Mouse (Mus musculus) embryonic facial prominence, embryonic 15.5 days (tissue): ENCODE data around the gene Tnfrsf25. TPM values are rescaled to one million over a fixed set of nuclear protein-coding genes. Genes with fewer than 3 reads are reported as not detected.

Experiments
- ATAC-seq: fragments of 200-750 bp; cut with Nextera tagmentation; 2 replicates; pipeline ENCODE4 v1.8.0; 2017; ENCODE audit warnings: low read depth, moderate TSS enrichment; ENCODE audit not compliant: insufficient number of reproducible peaks, low FRiP score, low TSS enrichment
- H3K27ac ChIP-seq: fragments of 300-500 bp; sonication (generic); replicated peaks from 2 replicates; pipeline ENCODE4 v1.5.1; 2015; ENCODE audit warnings: mild to moderate bottlenecking, inconsistent platforms
- H3K27me3 ChIP-seq: fragments of 300-500 bp; sonication (generic); 2 replicates; pipeline ENCODE4 v1.6.1; 2015; ENCODE audit warnings: inconsistent platforms
- H3K36me3 ChIP-seq: fragments of 300-500 bp; sonication (generic); 2 replicates; pipeline ENCODE4 v1.6.1; 2015; ENCODE audit warnings: mild to moderate bottlenecking, inconsistent platforms
- H3K4me1 ChIP-seq: fragments of 300-500 bp; sonication (generic); 2 replicates; pipeline ENCODE4 v1.6.1; 2015; ENCODE audit warnings: inconsistent platforms
- H3K4me2 ChIP-seq: fragments of 300-500 bp; sonication (generic); replicated peaks from 2 replicates; pipeline ENCODE4 v1.6.1; 2015; ENCODE audit warnings: mild to moderate bottlenecking, inconsistent platforms
- H3K4me3 ChIP-seq: fragments of 300-500 bp; sonication (generic); replicated peaks from 2 replicates; pipeline ENCODE4 v1.5.1; 2015; ENCODE audit warnings: mild to moderate bottlenecking, inconsistent platforms
- H3K9ac ChIP-seq: fragments of 300-500 bp; sonication (generic); 2 replicates; pipeline ENCODE4 v1.6.1; 2015; ENCODE audit warnings: inconsistent platforms
- H3K9me3 ChIP-seq: fragments of 300-500 bp; sonication (generic); replicated peaks from 2 replicates; pipeline ENCODE4 v1.6.1; 2016; ENCODE audit warnings: inconsistent platforms
- WGBS: fragments of 180-500 bp; shearing (Covaris S2); methylation state at CpG from one replicate; pipeline ENCODE4 v1.1.7; 2015; 5-methylcytosine and 5-hydroxymethylcytosine counted together
- polyA plus RNA-seq: library from polyadenylated mRNA; unstranded; fragments of >200 nt; fragmentation: Nextera tagmentation; extraction: Ambion mirVana; gene quantifications from 2 replicates; pipeline ENCODE4 v1.2.1, GENCODE M21; 2015

Tnfrsf25 gene
- polyA plus RNA-seq, 1 experiment from 2014 or later, result 1.5 TPM

- Histone ChIP-seq H3K36me3 (no peaks in the 10 kb centered on the region), H3K27me3 (peaks cover 98% of the 10 kb centered on the region), H3K9ac (no peak overlapping the region), H3K9me3 (no peaks in the 10 kb centered on the region), H3K4me3 (no peak overlapping the region), H3K27ac (no peak overlapping the region), H3K4me1 (peaks cover 37% of the 10 kb centered on the region), H3K4me2 (no peak overlapping the region)
- 25% methylated on average over 13 of the region's 13 CpGs for WGBS
- ATAC-seq, result no peak
Measured at GRCm38 (mm10) chr4:152124361-152124961, 8.7 kb downstream of the Tnfrsf25 start.

- Histone ChIP-seq H3K4me3 (peak overlapping the region; percentile 25), H3K4me1 (peaks cover 30% of the 10 kb centered on the region), H3K36me3 (no peaks in the 10 kb centered on the region), H3K27me3 (peaks cover 98% of the 10 kb centered on the region), H3K4me2 (peak overlapping the region; percentile 39), H3K9me3 (no peaks in the 10 kb centered on the region), H3K9ac (no peak overlapping the region), H3K27ac (no peak overlapping the region)
- no peak for ATAC-seq
- WGBS, result 11% methylated on average over 56 of the region's 56 CpGs
Measured at GRCm38 (mm10) chr4:152125161-152126025, 9.7 kb downstream of the Tnfrsf25 start.

- Histone ChIP-seq H3K9ac (no peak overlapping the region), H3K27me3 (peaks cover 98% of the 10 kb centered on the region), H3K9me3 (no peaks in the 10 kb centered on the region), H3K4me2 (peak overlapping the region; percentile 39), H3K4me3 (peak overlapping the region; percentile 25), H3K27ac (no peak overlapping the region), H3K4me1 (peaks cover 30% of the 10 kb centered on the region), H3K36me3 (no peaks in the 10 kb centered on the region)
- 10% methylated on average over 65 of the region's 65 CpGs for WGBS
- no peak for ATAC-seq
Measured at GRCm38 (mm10) chr4:152126026-152126920, 10.5 kb downstream of the Tnfrsf25 start.

GRCm38 (mm10) chr4:152127884-152128283 is 12.2 kb downstream of the Tnfrsf25 start:
- H3K27ac ChIP-seq, result no peak overlapping the region
- 77% methylated on average over 11 of the region's 11 CpGs for WGBS
- peaks cover 44% of the 10 kb centered on the region for H3K4me1 ChIP-seq
- no peaks in the 10 kb centered on the region for H3K9me3 ChIP-seq
- peaks cover 98% of the 10 kb centered on the region for H3K27me3 ChIP-seq
- H3K4me2 ChIP-seq, result no peak overlapping the region
- H3K4me3 ChIP-seq, result no peak overlapping the region
- no peak for ATAC-seq
- H3K36me3 ChIP-seq, result no peaks in the 10 kb centered on the region
- H3K9ac ChIP-seq, result no peak overlapping the region

- no peak overlapping the region for H3K4me3 ChIP-seq
- no peak overlapping the region for H3K4me2 ChIP-seq
- H3K4me1 ChIP-seq, result peaks cover 44% of the 10 kb centered on the region
- H3K9ac ChIP-seq, result no peak overlapping the region
- H3K27ac ChIP-seq, result no peak overlapping the region
- H3K9me3 ChIP-seq, result no peaks in the 10 kb centered on the region
- ATAC-seq, result no peak
- no peaks in the 10 kb centered on the region for H3K36me3 ChIP-seq
- H3K27me3 ChIP-seq, result peaks cover 98% of the 10 kb centered on the region
- WGBS, result 63% methylated on average over 5 of the region's 5 CpGs
Measured at GRCm38 (mm10) chr4:152128784-152129183, 13.1 kb downstream of the Tnfrsf25 start.

GRCm38 (mm10) chr4:152129395-152129930 is 13.7 kb downstream of the Tnfrsf25 start:
- ATAC-seq, result no peak
- Histone ChIP-seq H3K27me3 (peaks cover 97% of the 10 kb centered on the region), H3K36me3 (no peaks in the 10 kb centered on the region), H3K9me3 (no peaks in the 10 kb centered on the region), H3K4me1 (peaks cover 44% of the 10 kb centered on the region), H3K9ac (no peak overlapping the region), H3K4me3 (no peak overlapping the region), H3K4me2 (no peak overlapping the region), H3K27ac (no peak overlapping the region)
- WGBS, result 26% methylated on average over 13 of the region's 13 CpGs

- under 1% methylated on average over 82 of the region's 85 CpGs for WGBS
- H3K4me2 ChIP-seq, result peak overlapping the region; percentile 90
- no peaks in the 10 kb centered on the region for H3K9me3 ChIP-seq
- peak overlapping the region; percentile 49 for H3K4me3 ChIP-seq
- ATAC-seq, result peak; percentile 68
- peak overlapping the region; percentile 51; the same call in 1 of the 2 replicates for H3K27ac ChIP-seq
- H3K4me1 ChIP-seq, result peaks cover 33% of the 10 kb centered on the region
- H3K36me3 ChIP-seq, result no peaks in the 10 kb centered on the region
- H3K27me3 ChIP-seq, result peaks cover 84% of the 10 kb centered on the region
- peak overlapping the region; percentile 4; the same call in 1 of the 2 replicates for H3K9ac ChIP-seq
Measured at GRCm38 (mm10) chr4:152130771-152131653, 15.3 kb downstream of the Tnfrsf25 start.

- Histone ChIP-seq H3K27me3 (peaks cover 74% of the 10 kb centered on the region), H3K27ac (no peak overlapping the region), H3K4me3 (peak overlapping the region; percentile 49), H3K36me3 (no peaks in the 10 kb centered on the region), H3K4me2 (peak overlapping the region; percentile 90), H3K4me1 (peaks cover 26% of the 10 kb centered on the region), H3K9me3 (no peaks in the 10 kb centered on the region), H3K9ac (no peak overlapping the region)
- 0 out of 2 replicates have a peak, but pooled peaks have one; percentile 18 for ATAC-seq
- WGBS, result 6% methylated on average over 50 of the region's 50 CpGs
Measured at GRCm38 (mm10) chr4:152131809-152132771, 16.4 kb downstream of the Tnfrsf25 start.

GRCm38 (mm10) chr4:152132772-152133169 is 17.0 kb downstream of the Tnfrsf25 start:
- 39% methylated on average over 10 of the region's 10 CpGs for WGBS
- no peak overlapping the region for H3K4me2 ChIP-seq
- no peak for ATAC-seq

More at GRCm38 (mm10) chr4:152132772-152133169, 17.0 kb downstream of the Tnfrsf25 start:
- Histone ChIP-seq H3K4me3 (no peak overlapping the region), H3K36me3 (no peaks in the 10 kb centered on the region), H3K27me3 (peaks cover 67% of the 10 kb centered on the region), H3K9ac (no peak overlapping the region), H3K4me1 (peaks cover 26% of the 10 kb centered on the region), H3K9me3 (no peaks in the 10 kb centered on the region), H3K27ac (no peak overlapping the region)
